In the genomic region with DNA sequence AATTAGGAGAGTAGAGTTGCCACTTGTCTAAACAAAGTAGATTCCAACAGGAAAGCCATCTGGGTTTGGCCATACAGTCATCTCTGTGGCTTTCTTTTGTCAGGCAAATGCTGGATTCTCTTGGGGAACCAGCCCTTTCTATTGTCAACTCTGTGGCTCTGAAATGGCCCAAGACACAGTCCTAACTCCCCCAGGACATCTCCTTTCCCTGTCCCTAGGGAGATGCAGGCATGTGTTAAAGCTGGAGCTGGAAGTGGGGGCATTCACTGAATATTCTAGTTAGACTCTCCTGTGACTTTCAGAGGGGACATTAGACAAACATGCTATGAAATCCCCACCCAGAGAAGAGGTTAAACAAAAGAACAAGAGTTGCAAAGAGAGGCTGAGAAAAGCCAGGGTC, we compare ENCODE assay signal across 17 mouse cellular contexts.
"Had no signal": no experiment of that assay in that cellular context is flagged by ENCODE, and none has a peak within 500 bp of the region (broad histone marks: within the 10 kb centered on the region; RNA-seq: fewer than 3 reads in every experiment).

No protein-coding gene starts in this region.

- ATAC-seq: liver, embryonic 12.5 days; liver, postnatal 0 days; lung, postnatal 0 days; midbrain, embryonic 13.5 days; midbrain, embryonic 15.5 days; midbrain, embryonic 16.5 days had no signal

- DNase-seq: left cerebral cortex, postnatal 4 days; liver; liver, embryonic 13.5 days; liver, postnatal 0 days; lung, adult 18-20 months; lung, adult 2 months; lung, embryonic 14.5 days; lung, postnatal 10 days; lung, postnatal 14 days; lung, postnatal 36 days; lung, postnatal 4 days; midbrain, embryonic 14.5 days had no signal
